Mouse (Mus musculus) kidney, embryonic 15.5 days (tissue): ENCODE measurements around the gene AW822073. TPM values are rescaled to one million over a fixed set of nuclear protein-coding genes. Genes with fewer than 3 reads are reported as not detected.

Source experiments
- ATAC-seq: fragments of 200-750 bp; cut with Nextera tagmentation; replicated peaks from 2 replicates; pipeline ENCODE4 v1.8.0; 2017; ENCODE audit warnings: moderate TSS enrichment; ENCODE audit not compliant: low FRiP score
- H3K27ac ChIP-seq: fragments of 300-500 bp; sonication (generic); 2 replicates; pipeline ENCODE4 v1.5.1; 2015; ENCODE audit warnings: mild to moderate bottlenecking, inconsistent platforms
- H3K27me3 ChIP-seq: fragments of 300-500 bp; sonication (generic); 2 replicates; pipeline ENCODE4 v1.6.1; 2015; ENCODE audit warnings: inconsistent platforms
- H3K36me3 ChIP-seq: fragments of 300-500 bp; sonication (generic); 2 replicates; pipeline ENCODE4 v1.6.1; 2015; ENCODE audit warnings: inconsistent platforms
- H3K4me1 ChIP-seq: fragments of 300-500 bp; sonication (generic); 2 replicates; pipeline ENCODE4 v1.6.1; 2015; ENCODE audit warnings: inconsistent platforms
- H3K4me2 ChIP-seq: fragments of 300-500 bp; sonication (generic); 2 replicates; pipeline ENCODE4 v1.6.1; 2015; ENCODE audit warnings: moderate library complexity, mild to moderate bottlenecking, inconsistent platforms
- H3K4me3 ChIP-seq: fragments of 300-500 bp; sonication (generic); replicated peaks from 2 replicates; pipeline ENCODE4 v1.5.1; 2015; ENCODE audit warnings: mild to moderate bottlenecking, inconsistent platforms
- H3K9ac ChIP-seq: fragments of 300-500 bp; sonication (generic); 2 replicates; pipeline ENCODE4 v1.6.1; 2015; ENCODE audit warnings: mild to moderate bottlenecking, inconsistent platforms
- H3K9me3 ChIP-seq: fragments of 300-500 bp; sonication (generic); replicated peaks from 2 replicates; pipeline ENCODE4 v1.6.1; 2016; ENCODE audit warnings: inconsistent platforms
- WGBS: fragments of 180-500 bp; shearing (Covaris S2); methylation state at CpG from one replicate; pipeline ENCODE4 v1.1.7; 2015; ENCODE audit warnings: mixed read lengths; 5-methylcytosine and 5-hydroxymethylcytosine counted together
- polyA plus RNA-seq: library from polyadenylated mRNA; unstranded; fragments of >200 nt; fragmentation: Nextera tagmentation; extraction: Ambion mirVana; gene quantifications from 2 replicates; pipeline ENCODE4 v1.2.1, GENCODE M21; 2015

The AW822073 gene
- polyA plus RNA-seq, 1 experiment from 2014 or later: not detected

DNA sequence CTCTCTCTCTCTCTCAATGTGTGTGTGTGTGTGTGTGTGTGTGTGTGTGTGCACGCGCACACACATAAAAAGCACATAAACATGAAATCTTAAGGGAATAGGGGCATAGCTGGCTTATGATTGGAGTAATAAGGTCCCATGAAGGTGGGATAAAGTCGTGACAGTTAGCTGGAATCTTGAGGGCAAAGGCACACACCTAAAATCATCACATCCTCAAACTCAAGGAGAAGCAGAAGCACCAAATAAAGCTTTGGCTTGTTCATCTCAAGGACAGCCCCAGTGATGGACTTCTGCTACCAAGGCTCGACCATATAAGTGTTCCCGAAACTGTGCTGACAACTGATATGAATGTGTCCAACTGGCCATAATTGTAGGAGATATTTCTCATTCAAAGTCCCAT is 9.8 kb downstream of the AW822073 start:
- ATAC-seq: no peak
- no peaks in the 10 kb centered on the region for H3K36me3 ChIP-seq
- no peaks in the 10 kb centered on the region for H3K27me3 ChIP-seq
- H3K9me3 ChIP-seq: no peaks in the 10 kb centered on the region
- no peak overlapping the region for H3K9ac ChIP-seq
- no peak overlapping the region for H3K27ac ChIP-seq
- no peak overlapping the region for H3K4me2 ChIP-seq
- H3K4me1 ChIP-seq: no peaks in the 10 kb centered on the region
- 81% methylated on average over 5 of the region's 5 CpGs for WGBS
- no peak overlapping the region for H3K4me3 ChIP-seq

DNA sequence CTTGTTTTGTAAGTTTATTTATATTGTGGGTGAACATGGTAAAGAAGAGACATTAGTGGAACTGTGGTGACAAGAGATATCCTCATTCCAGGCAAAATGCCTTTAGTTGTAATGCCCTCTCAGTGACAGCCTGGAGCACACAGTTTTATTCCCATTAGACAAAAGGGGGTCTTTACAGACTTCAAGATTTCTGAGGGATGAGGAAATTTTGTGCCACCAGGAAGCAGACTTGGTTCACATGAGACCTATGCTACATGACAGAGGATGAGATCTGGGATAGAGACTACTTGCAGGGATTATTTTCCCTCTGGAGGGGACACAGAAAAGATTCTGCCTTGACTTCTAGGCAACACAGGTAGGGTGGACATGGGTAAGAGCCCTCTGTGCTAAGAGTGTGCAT is 10.2 kb downstream of the AW822073 start:
- no peak for ATAC-seq

DNA sequence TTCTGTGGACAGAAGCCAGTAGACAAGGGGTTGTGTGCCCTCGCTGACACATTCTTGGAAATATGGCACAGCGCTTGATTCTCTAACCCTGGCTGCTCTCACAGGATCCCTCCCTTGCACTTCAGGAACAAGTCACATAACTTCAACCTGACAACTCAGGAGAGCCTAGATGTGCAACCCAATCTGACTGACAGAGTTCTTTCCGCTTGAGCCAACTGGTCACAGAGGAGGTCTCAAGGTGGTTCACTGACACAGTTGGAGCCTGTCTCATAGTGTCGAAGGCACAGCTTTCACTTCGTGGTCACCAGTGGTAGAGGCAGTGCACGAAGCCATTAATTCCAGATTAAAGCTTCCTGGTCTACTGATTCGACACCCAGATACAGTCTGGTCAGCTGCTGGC is 12.5 kb downstream of the AW822073 start:
- Histone ChIP-seq H3K9ac (no peak overlapping the region), H3K4me3 (no peak overlapping the region), H3K36me3 (no peaks in the 10 kb centered on the region), H3K27ac (no peak overlapping the region), H3K4me2 (no peak overlapping the region), H3K9me3 (no peaks in the 10 kb centered on the region), H3K27me3 (no peaks in the 10 kb centered on the region), H3K4me1 (no peaks in the 10 kb centered on the region)
- 71% methylated on average over 7 of the region's 7 CpGs for WGBS
- no peak for ATAC-seq

More for the DNA sequence above, 10.2 kb downstream of the AW822073 start:
- Histone ChIP-seq H3K27me3 (no peaks in the 10 kb centered on the region), H3K4me3 (no peak overlapping the region), H3K9me3 (no peaks in the 10 kb centered on the region), H3K4me2 (no peak overlapping the region), H3K4me1 (no peaks in the 10 kb centered on the region), H3K27ac (no peak overlapping the region), H3K9ac (no peak overlapping the region), H3K36me3 (no peaks in the 10 kb centered on the region)

GRCm38 (mm10) chr10:58211213-58211612 is 13.5 kb downstream of the AW822073 start:
- WGBS: 91% methylated on average over 2 of the region's 2 CpGs
- Histone ChIP-seq H3K27ac (no peak overlapping the region), H3K9me3 (no peaks in the 10 kb centered on the region; the same call in 1 of the 2 replicates), H3K4me3 (no peak overlapping the region), H3K4me1 (no peaks in the 10 kb centered on the region), H3K27me3 (no peaks in the 10 kb centered on the region), H3K9ac (no peak overlapping the region), H3K36me3 (no peaks in the 10 kb centered on the region), H3K4me2 (no peak overlapping the region)
- ATAC-seq: no peak

- Histone ChIP-seq H3K27me3 (no peaks in the 10 kb centered on the region), H3K36me3 (no peaks in the 10 kb centered on the region), H3K4me2 (no peak overlapping the region), H3K27ac (no peak overlapping the region), H3K4me1 (no peaks in the 10 kb centered on the region), H3K9ac (no peak overlapping the region), H3K4me3 (no peak overlapping the region), H3K9me3 (no peaks in the 10 kb centered on the region; the same call in 1 of the 2 replicates)
- WGBS: 69% methylated on average over 1 of the region's 1 CpGs
- no peak for ATAC-seq
Observed at GRCm38 (mm10) chr10:58210514-58210913, 14.2 kb downstream of the AW822073 start.

DNA sequence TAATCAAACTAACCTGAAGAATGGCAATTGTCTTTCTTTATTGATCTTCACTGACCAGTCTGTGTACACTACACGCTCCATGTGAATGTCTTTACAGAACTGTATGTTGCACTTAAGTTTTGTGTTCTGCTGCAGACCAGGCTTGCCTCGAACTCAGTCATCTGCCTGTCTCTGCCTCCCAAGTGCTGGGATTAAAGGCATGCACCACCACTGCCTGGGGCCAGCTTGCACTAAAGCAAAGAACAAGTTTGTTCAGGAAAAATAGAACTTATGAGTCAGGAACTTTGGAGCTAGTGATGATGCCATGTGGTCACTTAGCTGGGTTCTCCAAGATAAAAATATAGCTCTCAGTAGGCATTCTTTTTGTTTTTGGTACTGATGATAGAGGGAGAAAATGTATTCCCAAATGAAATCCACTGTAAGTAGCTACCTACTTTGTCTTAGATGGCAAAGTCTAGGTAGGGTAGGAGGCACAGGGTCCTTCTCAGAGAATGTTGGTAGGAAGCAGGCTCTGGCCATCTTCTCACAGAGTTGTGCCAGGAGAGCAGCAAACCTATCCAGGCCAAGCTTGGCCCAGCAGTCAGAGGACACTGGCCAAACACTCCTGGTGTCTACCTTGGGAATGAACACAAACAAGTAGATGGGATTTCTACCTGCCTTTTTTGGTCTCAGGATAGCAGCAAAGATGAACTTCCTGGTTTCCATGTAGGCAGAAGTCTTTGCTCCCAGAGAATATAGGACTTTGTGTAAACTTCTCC is 14.8 kb downstream of the AW822073 start:
- 73% methylated on average over 2 of the region's 2 CpGs for WGBS
- Histone ChIP-seq H3K27me3 (no peaks in the 10 kb centered on the region), H3K4me1 (no peaks in the 10 kb centered on the region), H3K9ac (no peak overlapping the region), H3K4me3 (no peak overlapping the region), H3K9me3 (no peaks in the 10 kb centered on the region; the same call in 1 of the 2 replicates), H3K36me3 (no peaks in the 10 kb centered on the region), H3K4me2 (no peak overlapping the region), H3K27ac (no peak overlapping the region)
- ATAC-seq: no peak

DNA sequence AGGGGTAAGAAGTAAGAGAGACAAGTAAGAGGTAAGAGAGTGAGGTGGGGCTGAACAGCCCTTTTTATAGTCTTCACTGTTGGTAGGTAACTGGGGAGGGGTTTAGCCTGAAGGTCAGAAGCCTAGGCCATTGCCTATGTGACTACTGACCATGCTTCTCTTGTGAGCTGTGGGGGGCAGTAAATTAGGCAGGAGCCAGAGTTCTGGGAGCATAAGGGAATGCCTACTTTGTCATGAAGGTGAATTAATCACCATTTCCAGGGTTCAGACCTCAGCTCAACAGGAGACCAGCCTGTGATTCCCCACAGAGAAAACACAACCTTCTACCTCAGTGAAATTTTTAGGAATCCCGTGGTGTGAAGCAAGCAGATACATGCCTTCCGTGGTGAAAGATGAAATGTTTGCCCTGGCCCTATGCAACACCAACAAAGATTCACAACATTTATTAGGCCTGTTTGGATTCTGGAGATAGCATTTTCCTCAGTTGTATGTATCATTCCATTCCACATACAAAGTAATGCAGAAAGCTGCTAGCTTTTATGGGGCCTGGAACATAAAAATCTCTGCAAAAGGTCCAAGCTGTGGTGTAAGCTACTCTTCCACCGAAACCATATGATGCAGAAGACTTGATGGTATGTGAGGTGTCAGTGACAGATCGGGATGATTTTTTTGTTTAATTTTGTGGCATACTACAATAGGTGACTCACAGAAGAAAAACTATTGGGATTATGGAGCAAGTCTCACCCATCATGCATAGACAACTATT is 17.9 kb downstream of the AW822073 start:
- ATAC-seq: 0 out of 2 replicates have a peak, but pooled peaks have one; percentile 15
- Histone ChIP-seq H3K9ac (no peak overlapping the region), H3K36me3 (no peaks in the 10 kb centered on the region), H3K27ac (no peak overlapping the region), H3K4me2 (no peak overlapping the region), H3K4me3 (no peak overlapping the region), H3K9me3 (no peaks in the 10 kb centered on the region; the same call in 1 of the 2 replicates), H3K4me1 (no peaks in the 10 kb centered on the region), H3K27me3 (no peaks in the 10 kb centered on the region)
- WGBS: 87% methylated on average over 4 of the region's 4 CpGs

DNA sequence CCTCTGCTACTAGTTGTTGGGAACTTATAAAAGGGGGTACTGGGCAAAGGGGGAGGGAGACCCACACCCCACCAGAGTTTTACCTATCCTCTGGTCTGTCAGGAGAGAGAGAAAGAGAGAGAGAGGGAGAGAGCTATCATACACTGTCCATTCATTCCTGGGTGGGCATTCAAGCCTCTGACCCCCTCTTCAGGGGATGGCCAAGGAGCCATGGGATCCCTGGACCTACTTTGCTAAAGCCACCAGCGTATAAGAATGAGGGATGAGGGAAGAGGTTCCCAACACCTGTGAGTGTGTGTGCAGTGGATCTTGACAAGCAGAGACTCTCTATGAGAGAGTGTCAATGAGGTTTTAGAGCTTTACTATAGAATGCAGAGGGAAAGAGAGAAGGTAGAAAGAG is 18.7 kb downstream of the AW822073 start:
- no peaks in the 10 kb centered on the region for H3K4me1 ChIP-seq
- WGBS: 47% methylated on average over 1 of the region's 1 CpGs
- H3K9me3 ChIP-seq: no peaks in the 10 kb centered on the region; the same call in 1 of the 2 replicates
- 0 out of 2 replicates have a peak, but pooled peaks have one; percentile 25 for ATAC-seq
- no peak overlapping the region for H3K4me3 ChIP-seq
- H3K36me3 ChIP-seq: no peaks in the 10 kb centered on the region
- H3K9ac ChIP-seq: no peak overlapping the region
- no peak overlapping the region for H3K27ac ChIP-seq
- H3K27me3 ChIP-seq: no peaks in the 10 kb centered on the region
- H3K4me2 ChIP-seq: no peak overlapping the region

Other genes starting within 250 kb of the AW822073 start
- not detected in 2 replicates for gene Duxf3, start 7.7 kb upstream of the AW822073 start, polyA plus RNA-seq
- gene Gm4981, start 11.8 kb upstream of the AW822073 start, polyA plus RNA-seq: not detected in 2 replicates
- gene Gcc2, start 30.6 kb upstream of the AW822073 start, polyA plus RNA-seq: 58.5 and 69.7 TPM in 2 replicates
- 149 and 157 TPM in 2 replicates for gene Lims1, start 98.5 kb upstream of the AW822073 start, polyA plus RNA-seq
- gene Ranbp2, start 222.0 kb upstream of the AW822073 start, polyA plus RNA-seq: 24.5 and 24.6 TPM in 2 replicates